Mouse (Mus musculus) embryonic fibroblast, embryonic 13.5 days (primary cell): Measurements from ENCODE around the gene Itgb1bp1. TPM values are rescaled to one million over a fixed set of nuclear protein-coding genes. Genes with fewer than 3 reads are reported as not detected.

Experiments used
- H3K27ac ChIP-seq: 2 replicates; pipeline ENCODE4 v1.5.1; 2012; ENCODE audit warnings: low read length, control low read depth, inconsistent platforms; ENCODE audit not compliant: insufficient read depth
- H3K4me1 ChIP-seq: 2 replicates; pipeline ENCODE4 v1.6.1; 2011; ENCODE audit warnings: low read length; ENCODE audit not compliant: control insufficient read depth, insufficient read depth
- H3K4me3 ChIP-seq: 2 replicates; pipeline ENCODE4 v1.5.1; 2011; ENCODE audit warnings: mild to moderate bottlenecking, control low read depth, low read length; ENCODE audit not compliant: insufficient read depth
- CTCF ChIP-seq: IDR thresholded peaks from 2 replicates; pipeline ENCODE4 v1.5.1; 2011; ENCODE audit warnings: mild to moderate bottlenecking, control low read depth, low read length, moderate library complexity, borderline replicate concordance; ENCODE audit not compliant: insufficient read depth
- POLR2A ChIP-seq: IDR thresholded peaks from 2 replicates; pipeline ENCODE4 v1.6.1; 2011; ENCODE audit warnings: low read depth, mild to moderate bottlenecking, control low read depth, low read length, moderate library complexity
- polyA plus RNA-seq: library from polyadenylated mRNA; stranded (reverse); fragments of >200 nt; gene quantifications from 2 replicates; pipeline ENCODE4 v1.2.4, GENCODE M21; 2011; ENCODE audit warnings: low read depth; ENCODE audit not compliant: missing spikeins, insufficient read length

The Itgb1bp1 gene
- polyA plus RNA-seq: 51.1 and 53.9 TPM in 2 replicates

DNA sequence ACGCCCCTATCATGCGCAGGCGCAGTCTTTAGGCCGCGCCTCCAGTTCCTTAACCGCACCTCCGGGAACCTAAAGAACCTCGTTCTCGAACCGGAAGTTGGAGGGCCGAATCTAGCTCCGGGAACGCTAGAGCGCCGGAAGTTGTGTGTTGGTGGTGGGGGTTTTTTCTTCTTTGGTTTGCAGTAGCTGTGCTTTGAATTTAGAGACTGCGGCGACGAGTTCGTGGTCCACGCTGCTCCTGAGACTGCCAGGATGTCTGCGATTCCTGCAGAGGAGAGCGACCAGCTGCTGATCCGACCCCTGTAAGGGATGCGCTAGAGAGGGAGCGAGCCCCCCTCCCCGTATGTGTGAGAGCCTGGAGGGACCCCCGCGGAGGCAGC lies at the start of gene Itgb1bp1:
Gene Itgb1bp1, minus strand, starts transcription at position 42 of the 380 bp plus-strand sequence.
- TF ChIP-seq CTCF (no peak), POLR2A (peak; percentile 67)

DNA sequence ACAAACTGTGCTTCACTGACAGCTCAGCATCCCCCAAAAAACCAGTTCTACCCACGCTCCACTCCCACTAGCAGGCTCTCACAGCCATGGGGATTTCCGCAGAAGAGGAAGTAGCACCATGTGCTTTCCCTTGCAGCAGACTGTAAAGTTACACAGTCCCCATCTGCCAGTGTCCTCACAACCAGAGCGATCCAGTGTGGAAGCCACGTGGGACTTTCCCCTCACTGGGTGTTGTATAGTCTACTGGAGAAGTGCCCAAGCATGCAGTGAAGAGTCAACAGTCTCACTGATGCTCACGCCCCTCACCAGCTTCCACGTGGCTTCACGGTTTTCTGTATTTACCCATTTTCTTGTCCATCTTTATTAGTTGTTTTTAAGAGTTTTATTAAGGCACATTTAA lies 49.8 kb upstream of the Itgb1bp1 start:
- Histone ChIP-seq H3K27ac (no peak overlapping the region), H3K4me1 (no peaks in the 10 kb centered on the region), H3K4me3 (no peak overlapping the region)
- TF ChIP-seq CTCF: no peak
- TF ChIP-seq POLR2A: no peak

More for the DNA sequence above, at the start of gene Itgb1bp1:
- H3K4me3 ChIP-seq: peak within 1 kb of the TSS; percentile 94
- peak within 1 kb of the TSS; percentile 72 for H3K27ac ChIP-seq
- peaks cover 3% of the 10 kb centered on the region for H3K4me1 ChIP-seq

DNA sequence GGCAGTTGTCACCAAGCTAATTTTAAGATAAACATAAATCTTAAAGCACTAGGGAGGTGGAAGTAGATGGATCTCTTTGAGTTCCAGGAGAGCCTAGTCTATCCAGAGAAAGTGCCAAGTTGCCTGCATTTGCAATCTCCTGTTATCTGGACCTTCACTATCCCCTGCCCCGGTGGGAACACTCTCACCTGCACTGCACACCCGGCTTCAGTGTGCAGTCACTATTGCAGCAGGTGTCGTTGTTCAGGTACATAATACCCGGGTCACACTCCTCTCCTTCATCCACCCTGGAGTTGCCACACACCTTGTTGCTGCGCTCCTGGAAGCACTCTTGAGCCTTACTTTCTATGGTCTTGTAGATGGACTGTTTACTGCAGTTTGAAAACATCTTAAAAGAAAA lies 47.7 kb upstream of the Itgb1bp1 start:
- no peak overlapping the region for H3K4me3 ChIP-seq
- H3K4me1 ChIP-seq: no peaks in the 10 kb centered on the region
- no peak overlapping the region for H3K27ac ChIP-seq
- TF ChIP-seq CTCF (no peak), POLR2A (no peak)

DNA sequence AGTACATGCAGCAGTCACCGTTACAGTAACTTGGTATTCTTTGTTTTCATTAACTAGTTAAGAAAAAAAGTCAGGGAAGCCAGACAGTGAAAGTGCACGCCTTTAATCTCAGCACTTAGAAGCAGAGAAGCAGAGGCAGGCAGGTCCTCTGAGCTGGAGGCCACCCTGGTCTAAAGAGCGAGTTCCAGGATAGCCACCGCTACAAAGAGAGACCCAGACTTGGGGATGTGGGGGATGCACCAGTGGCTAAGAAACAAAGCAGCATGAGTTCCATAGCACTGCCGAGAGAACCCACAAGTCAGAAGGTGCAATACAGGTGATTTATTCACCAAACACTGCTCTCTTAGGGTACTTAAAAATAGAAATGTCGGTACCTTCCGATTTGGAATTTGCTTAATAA lies 46.9 kb upstream of the Itgb1bp1 start:
- no peak for TF ChIP-seq CTCF
- no peak overlapping the region for H3K27ac ChIP-seq
- H3K4me1 ChIP-seq: no peaks in the 10 kb centered on the region
- no peak overlapping the region for H3K4me3 ChIP-seq

DNA sequence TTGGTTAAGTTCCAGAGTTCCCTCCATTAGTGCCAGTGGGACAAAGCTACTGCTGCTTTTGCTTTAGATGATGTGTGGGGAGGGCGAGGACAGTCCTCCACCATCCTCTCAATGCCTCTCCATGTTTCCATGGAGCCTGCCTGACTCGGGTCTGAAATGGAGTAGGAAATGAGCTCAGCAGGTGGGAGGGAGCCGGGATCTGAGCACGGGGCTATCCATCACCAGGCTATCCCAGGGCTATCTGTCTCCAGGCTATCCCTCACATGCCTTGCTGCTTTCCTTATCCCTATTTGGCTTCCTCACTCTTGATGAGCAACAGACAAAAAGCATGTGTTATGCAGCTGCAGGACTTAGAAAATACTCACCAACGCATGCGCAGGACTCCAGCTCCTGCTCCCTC lies 45.6 kb upstream of the Itgb1bp1 start:
- Histone ChIP-seq H3K4me1 (no peaks in the 10 kb centered on the region), H3K27ac (no peak overlapping the region), H3K4me3 (no peak overlapping the region)
- no peak for TF ChIP-seq CTCF
- TF ChIP-seq POLR2A: no peak

DNA sequence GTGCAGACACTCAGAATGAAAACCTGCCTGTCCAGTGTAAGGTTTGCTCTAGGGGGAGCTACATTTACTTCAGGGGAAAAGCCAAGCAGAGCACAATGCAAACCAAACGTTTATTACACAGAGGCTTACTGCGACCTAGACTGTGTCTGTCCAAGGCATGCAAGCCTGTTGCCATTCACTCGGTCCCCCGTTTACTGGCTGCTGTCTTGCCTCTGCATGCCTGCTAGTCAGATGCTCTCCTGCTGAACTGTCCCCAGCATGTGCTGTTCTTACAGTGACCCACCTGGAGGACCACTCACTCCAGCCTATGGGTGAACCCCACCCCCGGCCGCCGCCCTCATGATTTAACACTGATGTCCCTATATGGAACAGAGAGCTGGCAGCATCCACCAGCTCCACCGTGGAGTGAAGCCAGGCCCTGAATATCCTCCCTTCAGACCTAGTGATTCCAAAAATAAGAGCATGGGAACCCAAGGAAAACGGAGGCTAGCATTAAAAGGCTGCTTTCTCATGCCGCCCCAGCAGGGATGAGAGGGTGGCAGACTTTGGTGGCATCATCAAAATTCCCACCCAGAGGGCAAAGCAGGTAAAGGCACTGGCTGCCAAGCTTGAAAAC lies 45.0 kb upstream of the Itgb1bp1 start:
- Histone ChIP-seq H3K4me3 (no peak overlapping the region), H3K4me1 (no peaks in the 10 kb centered on the region), H3K27ac (no peak overlapping the region)
- no peak for TF ChIP-seq CTCF
- TF ChIP-seq POLR2A: no peak

DNA sequence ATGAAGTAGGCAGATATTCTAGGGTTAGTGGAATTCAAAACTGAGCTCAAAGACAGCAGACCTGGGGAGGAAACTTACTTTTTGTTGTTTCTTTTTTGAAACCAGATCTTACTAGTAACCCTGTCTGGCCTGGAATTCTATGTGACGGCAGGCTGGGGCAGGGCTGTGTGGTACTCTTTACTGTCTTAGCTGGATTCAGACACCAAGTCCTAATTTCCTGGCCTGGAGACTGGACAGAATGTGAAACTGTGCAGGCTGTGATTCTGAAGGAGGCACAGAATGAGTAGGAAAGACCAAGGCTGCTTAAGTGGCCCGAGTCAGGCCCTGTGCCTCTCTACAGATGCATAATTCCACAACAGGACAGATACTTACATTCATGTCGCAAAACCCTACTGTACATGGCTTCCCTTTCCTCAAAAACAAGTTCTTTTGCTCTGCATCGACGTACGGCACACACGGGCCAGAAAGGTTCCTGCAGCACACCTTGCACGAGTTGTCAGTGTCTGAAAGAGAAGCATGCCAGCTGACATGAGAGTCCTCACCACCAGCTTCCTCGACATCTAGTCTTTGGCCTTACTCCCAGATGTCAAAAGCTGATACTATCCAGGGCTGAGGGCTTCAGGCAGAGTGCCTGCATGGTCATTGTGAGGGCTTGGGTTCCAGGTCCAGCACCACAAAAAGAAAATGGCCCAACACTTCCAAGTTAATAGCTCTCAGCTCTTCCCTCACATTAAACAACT lies 43.7 kb upstream of the Itgb1bp1 start:
- no peak overlapping the region for H3K27ac ChIP-seq
- no peak for TF ChIP-seq POLR2A
- TF ChIP-seq CTCF: no peak
- H3K4me3 ChIP-seq: no peak overlapping the region
- H3K4me1 ChIP-seq: no peaks in the 10 kb centered on the region

DNA sequence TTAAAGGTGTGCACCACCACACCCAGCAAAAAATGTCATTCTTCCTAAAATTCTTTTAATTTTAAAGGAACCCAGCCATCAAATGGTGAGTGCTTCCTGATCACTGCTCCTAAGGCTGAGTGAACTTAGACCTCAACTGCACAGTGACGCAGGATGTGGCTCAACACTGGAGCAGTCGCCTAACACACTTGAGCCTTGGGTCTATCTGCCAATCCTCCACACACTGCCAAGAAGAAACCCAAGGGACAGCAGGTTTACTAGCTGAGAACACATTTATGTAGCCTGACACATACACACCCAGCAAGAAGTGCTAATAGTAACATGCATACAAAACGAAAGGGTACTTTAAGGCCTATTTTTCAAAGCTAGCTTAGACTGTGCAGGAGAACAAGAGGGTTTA lies 40.2 kb upstream of the Itgb1bp1 start:
- H3K4me1 ChIP-seq: no peaks in the 10 kb centered on the region
- H3K27ac ChIP-seq: no peak overlapping the region
- TF ChIP-seq POLR2A: no peak
- no peak for TF ChIP-seq CTCF
- no peak overlapping the region for H3K4me3 ChIP-seq

DNA sequence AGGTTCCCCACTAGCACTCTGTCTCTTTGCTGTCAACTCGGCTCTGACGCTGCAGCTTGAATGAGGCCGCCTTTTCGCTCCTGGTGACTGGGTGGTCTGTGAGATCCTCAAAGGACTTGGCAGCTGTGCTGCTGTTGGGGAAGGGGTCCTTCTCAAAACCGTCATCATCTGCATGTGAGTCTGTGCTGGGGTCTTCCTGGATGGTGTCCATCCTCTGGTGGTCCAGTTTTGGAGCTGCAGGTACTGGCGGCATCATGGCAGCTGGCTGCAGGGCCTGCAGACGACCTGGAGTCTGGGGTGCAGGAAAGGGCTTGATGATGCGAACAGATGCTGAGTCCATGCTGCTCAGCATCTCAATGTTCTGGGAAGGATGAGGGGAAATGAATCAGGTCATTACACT lies 39.2 kb upstream of the Itgb1bp1 start:
- H3K27ac ChIP-seq: no peak overlapping the region
- H3K4me1 ChIP-seq: no peaks in the 10 kb centered on the region
- no peak overlapping the region for H3K4me3 ChIP-seq
- TF ChIP-seq CTCF (no peak), POLR2A (no peak)

DNA sequence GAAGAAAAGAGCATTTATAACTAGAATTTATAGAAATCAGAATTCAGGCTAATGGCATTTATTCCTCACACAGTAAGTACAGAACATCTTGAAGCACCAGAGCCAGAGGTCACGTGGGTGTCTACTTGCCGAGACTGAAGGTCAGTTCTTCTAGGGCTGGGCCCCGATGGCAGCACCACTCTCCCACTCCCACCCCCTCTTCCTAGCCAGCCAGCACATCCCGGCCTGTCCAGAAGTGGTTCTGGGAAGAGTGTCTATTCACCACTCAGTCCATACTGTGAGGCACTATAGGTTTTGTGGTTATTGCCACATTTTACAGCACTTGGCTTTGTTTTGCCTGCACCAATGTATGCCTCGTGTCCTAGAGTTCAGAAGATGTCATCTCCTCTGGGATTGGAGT lies 38.0 kb upstream of the Itgb1bp1 start:
- no peak overlapping the region for H3K4me3 ChIP-seq
- no peaks in the 10 kb centered on the region for H3K4me1 ChIP-seq
- H3K27ac ChIP-seq: no peak overlapping the region
- TF ChIP-seq CTCF: no peak
- no peak for TF ChIP-seq POLR2A
